ENCODE assay signal across 9 mouse cellular contexts in the genomic region with DNA sequence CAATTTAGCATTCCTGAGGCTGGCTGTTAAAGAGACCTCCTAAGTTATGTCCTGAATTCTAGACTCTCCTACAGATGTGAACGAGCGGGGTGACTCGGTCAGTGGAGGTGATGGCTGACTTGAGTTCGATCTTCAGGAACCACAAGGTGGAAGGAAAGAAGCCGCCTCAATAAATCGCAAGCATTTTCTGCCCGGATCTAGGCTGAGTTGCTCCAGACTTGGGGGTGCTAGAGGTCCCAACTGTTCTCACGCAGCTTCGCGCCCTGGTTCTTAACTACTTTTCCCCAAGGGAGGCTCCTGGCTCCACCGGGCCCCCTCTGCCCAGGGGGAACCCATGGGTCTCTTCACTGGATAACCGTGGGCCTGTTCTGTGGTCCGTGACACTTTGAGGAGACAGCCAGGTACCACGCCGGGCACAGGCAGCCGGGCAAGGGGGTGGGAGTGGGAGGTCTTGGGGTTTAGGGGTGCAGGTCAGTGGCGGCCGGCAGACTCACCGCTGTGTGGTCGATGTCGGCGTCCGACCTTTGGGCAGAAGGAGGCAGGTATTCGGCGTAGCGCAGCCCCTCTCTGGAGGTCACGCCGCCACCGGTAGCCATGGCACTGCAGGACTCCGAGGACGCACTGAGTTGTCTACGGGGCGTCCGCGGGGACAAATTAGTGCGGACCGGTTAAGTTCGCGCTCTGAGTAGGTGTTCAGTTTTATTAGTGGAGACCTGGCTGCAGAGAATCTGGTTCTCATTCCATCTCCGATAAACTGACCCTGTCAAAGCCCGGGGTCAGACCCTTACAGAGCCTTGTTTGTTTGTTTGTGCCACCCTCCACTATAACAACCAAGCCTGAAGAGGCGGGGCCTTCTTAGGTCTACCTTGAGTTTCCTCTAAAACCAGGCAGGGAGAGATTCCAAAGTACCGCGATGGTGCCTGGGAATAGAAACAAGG. TPM values are rescaled to one million over a fixed set of nuclear protein-coding genes. Genes with fewer than 3 reads are reported as not detected.
DNase-seq lines count a peak whose midpoint lies in the region; ATAC-seq and TF ChIP-seq lines count a peak whose summit lies in the region.
"Had no signal": no experiment of that assay in that cellular context is flagged by ENCODE, and none has a peak within 500 bp of the region (broad histone marks: within the 10 kb centered on the region; RNA-seq: fewer than 3 reads in every experiment).

A gene (minus strand): TSS at position 822 of the 938 bp plus-strand sequence.

- H3K4me1 ChIP-seq in bone marrow, adult 2 months (ENCODE audit: control insufficient read depth, insufficient read depth, low read length): peaks cover 4% of the 10 kb centered on the region
- H3K4me1 ChIP-seq in embryonic facial prominence, embryonic 15.5 days: peaks cover 3% of the 10 kb centered on the region; the same call in 1 of the 2 replicates
- peaks cover 1% of the 10 kb centered on the region for H3K4me1 ChIP-seq in heart, adult 2 months (ENCODE audit: control insufficient read depth, insufficient read depth, low read length)
- no peaks in the 10 kb centered on the region; the same call in 1 of the 2 replicates for H3K4me1 ChIP-seq in kidney, adult 2 months (ENCODE audit: control insufficient read depth, insufficient read depth, low read length)
- H3K4me1 ChIP-seq in limb, embryonic 11.5 days (ENCODE audit: control insufficient read depth, insufficient read depth, low read length): no peaks in the 10 kb centered on the region
- peaks cover 11% of the 10 kb centered on the region for H3K4me1 ChIP-seq in midbrain, embryonic 13.5 days (replicated peaks)
- no peaks in the 10 kb centered on the region for H3K4me1 ChIP-seq in small intestine, adult 2 months (ENCODE audit: control insufficient read depth, insufficient read depth, insufficient read length, low read length)

- intact Hi-C loops in heart, adult 2 months (cut with DNase I): no loop called here

- TF ChIP-seq CTCF in bone marrow, adult 2 months (IDR thresholded peaks at IDR 0.05; ENCODE audit: control insufficient read depth, insufficient read depth, low read length): no peak
- peak; percentile 41 for TF ChIP-seq CTCF in heart, adult 2 months (IDR thresholded peaks at IDR 0.05)
- TF ChIP-seq CTCF in kidney, adult 2 months (conservative IDR thresholded peaks at IDR 0.05; ENCODE audit: insufficient read depth, insufficient read length, low read depth, low read length): no peak
- no peak for TF ChIP-seq CTCF in small intestine, adult 2 months (IDR thresholded peaks at IDR 0.05; ENCODE audit: extremely low read depth, insufficient read length, insufficient replicate concordance, low read depth, low read length)

- TF ChIP-seq EP300 in heart, adult 2 months (IDR thresholded peaks at IDR 0.05; ENCODE audit: insufficient read depth, low read depth, low read length): 0 out of 2 replicates have a peak, but pooled peaks have one; percentile 10

- peak within 1 kb of the TSS; percentile 61 for H3K4me2 ChIP-seq in embryonic facial prominence, embryonic 15.5 days (replicated peaks)
- peak within 1 kb of the TSS; percentile 48 for H3K4me2 ChIP-seq in limb, embryonic 11.5 days (ENCODE audit: low read depth, severe bottlenecking)
- peak within 1 kb of the TSS; percentile 80 for H3K4me2 ChIP-seq in midbrain, embryonic 13.5 days (replicated peaks)

- WGBS in bone marrow, adult 2 months: 3% methylated on average over 44 of the region's 44 CpGs
- 1% methylated on average over 44 of the region's 44 CpGs for WGBS in embryonic facial prominence, embryonic 15.5 days
- WGBS in heart, adult 2 months: 1% methylated on average over 44 of the region's 44 CpGs
- 1% methylated on average over 44 of the region's 44 CpGs for WGBS in kidney, adult 2 months
- WGBS in limb, embryonic 11.5 days: under 1% methylated on average over 43 of the region's 44 CpGs
- 2% methylated on average over 44 of the region's 44 CpGs for WGBS in midbrain, embryonic 13.5 days
- under 1% methylated on average over 44 of the region's 44 CpGs for WGBS in small intestine, adult 2 months

- peak within 1 kb of the TSS; percentile 15 for H3K27ac ChIP-seq in bone marrow, adult 2 months (ENCODE audit: control insufficient read depth, insufficient read depth, low read depth, low read length, poor library complexity)
- H3K27ac ChIP-seq in embryonic facial prominence, embryonic 15.5 days (replicated peaks): no peak within 1 kb of the TSS
- H3K27ac ChIP-seq in heart, adult 2 months: peak within 1 kb of the TSS; percentile 77
- peak within 1 kb of the TSS; percentile 47 for H3K27ac ChIP-seq in kidney, adult 2 months (ENCODE audit: insufficient read depth, low read depth, low read length)
- H3K27ac ChIP-seq in limb, embryonic 11.5 days (replicated peaks; ENCODE audit: low read depth, low read length): no peak within 1 kb of the TSS
- no peak within 1 kb of the TSS for H3K27ac ChIP-seq in midbrain, embryonic 13.5 days
- no peak within 1 kb of the TSS; the same call in 1 of the 2 replicates for H3K27ac ChIP-seq in small intestine, adult 2 months (ENCODE audit: insufficient read depth, low read depth, low read length)

- H3K36me3 ChIP-seq in embryonic facial prominence, embryonic 15.5 days: no peaks in the 10 kb centered on the region
- H3K36me3 ChIP-seq in heart, adult 2 months (ENCODE audit: control insufficient read depth, insufficient read depth, low read length): 0 out of 2 replicates have a peak, but pooled peaks cover 2% of the 10 kb centered on the region
- H3K36me3 ChIP-seq in kidney, adult 2 months (ENCODE audit: control insufficient read depth, insufficient read depth, low read length): no peaks in the 10 kb centered on the region
- H3K36me3 ChIP-seq in limb, embryonic 11.5 days (ENCODE audit: control insufficient read depth, insufficient read depth, low read length): no peaks in the 10 kb centered on the region
- no peaks in the 10 kb centered on the region for H3K36me3 ChIP-seq in midbrain, embryonic 13.5 days
- no peaks in the 10 kb centered on the region for H3K36me3 ChIP-seq in small intestine, adult 2 months (ENCODE audit: control insufficient read depth, insufficient read depth, low read length)

- peak; percentile 69 for ATAC-seq in embryonic facial prominence, embryonic 15.5 days (ENCODE audit: insufficient number of reproducible peaks, low FRiP score, low TSS enrichment, low read depth)
- peak; percentile 91 for ATAC-seq in limb, embryonic 11.5 days (ENCODE audit: insufficient number of reproducible peaks, low FRiP score, low TSS enrichment, low read depth)
- ATAC-seq in midbrain, embryonic 13.5 days: peak; percentile 90

- peak within 1 kb of the TSS; percentile 79 for H3K9ac ChIP-seq in embryonic facial prominence, embryonic 15.5 days
- H3K9ac ChIP-seq in heart, adult 2 months (ENCODE audit: low read depth, low read length): peak within 1 kb of the TSS; percentile 76
- peak within 1 kb of the TSS; percentile 74 for H3K9ac ChIP-seq in limb, embryonic 11.5 days (ENCODE audit: low read length)
- peak within 1 kb of the TSS; percentile 88 for H3K9ac ChIP-seq in midbrain, embryonic 13.5 days (replicated peaks)

- TF ChIP-seq POLR2A in bone marrow, adult 2 months (IDR thresholded peaks at IDR 0.05; ENCODE audit: borderline replicate concordance, control insufficient read depth, low read depth, low read length): no peak; the same call in 1 of the 2 replicates
- TF ChIP-seq POLR2A in heart, adult 2 months (IDR thresholded peaks at IDR 0.05; ENCODE audit: insufficient read depth, low read depth, low read length): peak; percentile 22; the same call in 1 of the 2 replicates
- peak; percentile 39 for TF ChIP-seq POLR2A in kidney, adult 2 months (IDR thresholded peaks at IDR 0.05; ENCODE audit: low read depth, low read length)
- no peak for TF ChIP-seq POLR2A in small intestine, adult 2 months (IDR thresholded peaks at IDR 0.05; ENCODE audit: low read depth, low read length)

- DNase-seq in 3T3-L1 (ENCODE audit: low read depth, low spot score): peak; percentile 76
- DNase-seq in heart, adult 2 months: peak; percentile 90 to 93
- DNase-seq in kidney, adult 2 months: peak; percentile 95
- DNase-seq in limb, embryonic 11.5 days (ENCODE audit: low spot score): peak; percentile 93

- H3K27me3 ChIP-seq in embryonic facial prominence, embryonic 15.5 days: no peaks in the 10 kb centered on the region
- H3K27me3 ChIP-seq in heart, adult 2 months (ENCODE audit: control insufficient read depth, insufficient read depth, low read length): no peaks in the 10 kb centered on the region
- no peaks in the 10 kb centered on the region; the same call in 1 of the 2 replicates for H3K27me3 ChIP-seq in kidney, adult 2 months (replicated peaks; ENCODE audit: control insufficient read depth, insufficient read depth, low read length)
- H3K27me3 ChIP-seq in limb, embryonic 11.5 days (ENCODE audit: control insufficient read depth, insufficient read depth, low read length): no peaks in the 10 kb centered on the region
- no peaks in the 10 kb centered on the region for H3K27me3 ChIP-seq in midbrain, embryonic 13.5 days
- no peaks in the 10 kb centered on the region for H3K27me3 ChIP-seq in small intestine, adult 2 months (ENCODE audit: control insufficient read depth, insufficient read depth, low read length)

- H3K4me3 ChIP-seq in bone marrow, adult 2 months (replicated peaks; ENCODE audit: control insufficient read depth, low read depth, low read length): peak within 1 kb of the TSS; percentile 91
- H3K4me3 ChIP-seq in embryonic facial prominence, embryonic 15.5 days (replicated peaks): peak within 1 kb of the TSS; percentile 82
- peak within 1 kb of the TSS; percentile 95 for H3K4me3 ChIP-seq in heart, adult 2 months
- H3K4me3 ChIP-seq in kidney, adult 2 months (ENCODE audit: insufficient read depth, low read depth, low read length): peak within 1 kb of the TSS; percentile 99
- peak within 1 kb of the TSS; percentile 78 for H3K4me3 ChIP-seq in limb, embryonic 11.5 days (ENCODE audit: low read depth, low read length)
- peak within 1 kb of the TSS; percentile 87 for H3K4me3 ChIP-seq in midbrain, embryonic 13.5 days (replicated peaks)
- peak within 1 kb of the TSS; percentile 98 for H3K4me3 ChIP-seq in small intestine, adult 2 months (ENCODE audit: low read depth, low read length)

- no peaks in the 10 kb centered on the region for H3K79me2 ChIP-seq in heart, adult 2 months (replicated peaks; ENCODE audit: control insufficient read depth, insufficient read depth, low read length)

- H3K9me3 ChIP-seq in embryonic facial prominence, embryonic 15.5 days (replicated peaks): no peaks in the 10 kb centered on the region
- no peaks in the 10 kb centered on the region for H3K9me3 ChIP-seq in limb, embryonic 11.5 days (ENCODE audit: control insufficient read depth, low read length)
- H3K9me3 ChIP-seq in midbrain, embryonic 13.5 days: no peaks in the 10 kb centered on the region

RNA-seq across cellular contexts. Expression of the gene that starts here (rescaled TPM):
- polyA plus RNA-seq in bone marrow, adult 2 months (2011; ENCODE audit: insufficient read depth, insufficient read length, low replicate concordance, missing spikeins): 24.3 and 47.3 TPM in 2 replicates
- 97.3 and 102 TPM in 2 replicates for polyA plus RNA-seq in embryonic facial prominence, embryonic 15.5 days (2015; fragmentation: Nextera tagmentation; extraction: Ambion mirVana)
- total RNA-seq in heart, adult 2 months (2021): 100 to 1,000 TPM; 243 to 278 TPM
- 20.8 and 39.1 TPM in 2 replicates for polyA plus RNA-seq in heart, adult 2 months (2012; rRNA removed)
- 17.5 and 20.5 TPM in 2 replicates for polyA plus RNA-seq in kidney, adult 2 months (2012; rRNA removed)
- polyA plus RNA-seq in limb, embryonic 11.5 days (2014; fragmentation: Nextera tagmentation; extraction: Ambion mirVana): 117 and 119 TPM in 2 replicates
- 76.3 and 83.2 TPM in 2 replicates for polyA plus RNA-seq in midbrain, embryonic 13.5 days (2015; fragmentation: Nextera tagmentation; extraction: Ambion mirVana)
- polyA plus RNA-seq in small intestine, adult 2 months (2012; rRNA removed): 3.0 and 4.8 TPM in 2 replicates
- total RNA-seq: MEL had no signal

Comparison
In these comparisons a context has a peak if more than half of its experiments do, and no peak if none do; other contexts are left out.
1. H3K27ac ChIP-seq: peak in bone marrow, adult 2 months (single experiment), heart, adult 2 months (single experiment) and kidney, adult 2 months (single experiment); none in embryonic facial prominence, embryonic 15.5 days (single experiment), limb, embryonic 11.5 days (single experiment), midbrain, embryonic 13.5 days (single experiment) and small intestine, adult 2 months (single experiment).
2. POLR2A ChIP-seq: peak in heart, adult 2 months (single experiment) and kidney, adult 2 months (single experiment); none in bone marrow, adult 2 months (single experiment) and small intestine, adult 2 months (single experiment).
3. Peak in every context shown above with its lines, with median percentiles within 50 percentile points of each other: DNase-seq, H3K4me3 ChIP-seq, ATAC-seq, H3K4me2 ChIP-seq and H3K9ac ChIP-seq.